Mouse (Mus musculus): ENCODE data around the gene Atg7. TPM values are rescaled to one million over a fixed set of nuclear protein-coding genes. Genes with fewer than 3 reads are reported as not detected.

Atg7 gene
- polyA plus RNA-seq, 1 experiment from 2014 or later = 13.5 TPM

DNA sequence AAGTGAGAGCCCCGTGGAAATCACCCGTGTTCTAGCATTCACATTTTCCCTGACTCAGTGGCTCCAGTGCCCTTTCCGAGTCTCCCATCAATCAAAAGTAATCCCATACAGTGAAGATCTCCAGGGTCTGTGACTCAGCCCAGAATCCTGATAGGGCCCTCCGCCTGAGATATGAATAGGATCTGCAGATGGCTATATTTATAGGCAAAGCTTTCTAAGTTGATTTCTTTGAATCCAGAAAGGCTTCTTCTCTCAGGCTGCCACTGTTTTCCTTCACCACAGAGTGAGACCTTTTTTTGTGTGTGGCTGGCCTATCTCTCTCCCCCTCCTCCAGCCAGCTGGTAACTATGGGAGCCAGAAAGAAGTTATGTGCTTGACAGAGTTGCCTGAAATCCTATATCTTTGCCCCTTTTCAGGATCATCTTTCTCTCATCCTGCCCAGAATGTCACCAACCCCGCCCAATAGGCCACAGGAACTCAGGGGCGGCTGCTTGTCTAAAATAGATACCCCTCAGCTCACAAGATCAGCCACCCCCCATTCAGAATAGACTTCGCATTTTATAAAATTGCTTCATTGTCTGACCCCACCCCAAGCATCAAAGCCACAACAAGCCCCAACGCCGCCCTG lies 190.3 kb downstream of the Atg7 start:
- Histone ChIP-seq H3K9me3 (ENCODE audit: control insufficient read depth, low read length) (no peaks in the 10 kb centered on the region), H3K27me3 (ENCODE audit: control insufficient read depth, insufficient read depth, low read length) (no peaks in the 10 kb centered on the region), H3K9ac (ENCODE audit: low read depth, low read length) (no peak overlapping the region), H3K27ac (ENCODE audit: low read depth, low read length) (no peak overlapping the region), H3K4me2 (replicated peaks; ENCODE audit: low read depth, low read length) (no peak overlapping the region), H3K4me1 (replicated peaks; ENCODE audit: control insufficient read depth, insufficient read depth, low read length) (0 out of 2 replicates have a peak, but pooled peaks cover 3% of the 10 kb centered on the region), H3K4me3 (ENCODE audit: low read depth, low read length) (no peak overlapping the region), H3K36me3 (ENCODE audit: control insufficient read depth, insufficient read depth, low read length) (no peaks in the 10 kb centered on the region)
- no peak for ATAC-seq (ENCODE audit: low FRiP score)
- DNase-seq (ENCODE audit: low spot score) = no peak
- 60% methylated on average over 9 of the region's 9 CpGs for WGBS

DNA sequence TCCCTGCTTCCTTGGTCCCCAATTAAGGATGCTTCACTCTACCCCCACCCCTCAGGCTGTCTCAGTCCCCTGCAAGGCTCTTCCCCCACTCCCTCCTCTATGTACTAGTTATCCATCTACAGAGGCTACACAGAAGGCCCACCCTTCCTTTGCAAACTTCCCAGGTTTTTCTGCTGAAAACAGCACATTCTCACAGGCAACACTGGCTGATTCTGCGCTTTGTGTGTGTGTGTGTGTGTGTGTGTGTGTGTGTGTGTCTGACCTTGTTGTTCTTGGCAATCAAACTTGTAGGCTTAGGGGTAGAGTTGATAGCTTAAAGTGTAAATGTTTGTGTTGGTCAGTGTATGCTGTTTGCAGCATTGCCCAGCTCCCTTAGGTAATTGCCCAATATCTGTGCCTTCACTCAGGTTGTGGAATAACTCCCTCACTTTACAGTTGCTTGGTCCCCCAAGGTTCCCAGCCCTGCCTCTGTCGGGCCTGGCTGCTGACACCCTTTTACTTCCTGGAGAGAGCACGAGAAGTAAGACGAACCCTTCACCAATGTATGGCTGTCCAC lies 191.0 kb downstream of the Atg7 start:
- Histone ChIP-seq H3K36me3 (ENCODE audit: control insufficient read depth, insufficient read depth, low read length) (no peaks in the 10 kb centered on the region), H3K9me3 (ENCODE audit: control insufficient read depth, low read length) (no peaks in the 10 kb centered on the region), H3K9ac (ENCODE audit: low read depth, low read length) (no peak overlapping the region), H3K4me3 (ENCODE audit: low read depth, low read length) (no peak overlapping the region), H3K4me2 (replicated peaks; ENCODE audit: low read depth, low read length) (no peak overlapping the region), H3K4me1 (replicated peaks; ENCODE audit: control insufficient read depth, insufficient read depth, low read length) (0 out of 2 replicates have a peak, but pooled peaks cover 3% of the 10 kb centered on the region), H3K27me3 (ENCODE audit: control insufficient read depth, insufficient read depth, low read length) (no peaks in the 10 kb centered on the region), H3K27ac (ENCODE audit: low read depth, low read length) (no peak overlapping the region)
- ATAC-seq (ENCODE audit: low FRiP score) (no peak), DNase-seq (ENCODE audit: low spot score) (no peak)
- WGBS = 55% methylated on average over 4 of the region's 4 CpGs

DNA sequence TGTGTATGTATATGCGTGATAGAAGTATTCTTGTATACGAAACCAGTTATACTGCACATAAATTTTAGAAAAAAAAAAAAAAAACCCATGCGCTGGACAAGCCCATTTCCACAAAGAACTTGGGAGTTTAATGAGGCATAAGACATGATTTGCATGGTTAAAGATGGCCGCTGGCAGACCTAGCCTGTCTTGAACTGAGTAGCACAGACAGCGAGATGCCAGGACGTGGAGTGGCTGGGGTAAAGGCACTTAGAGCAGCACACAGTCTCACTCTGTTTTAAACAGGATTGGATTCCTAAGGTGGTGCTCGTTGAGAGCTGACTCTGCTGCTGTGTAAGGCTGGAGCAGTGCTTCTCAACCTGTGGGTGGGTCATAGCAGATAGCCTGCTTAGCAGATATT lies 192.4 kb downstream of the Atg7 start:
- 0 out of 2 replicates have a peak, but pooled peaks cover 3% of the 10 kb centered on the region for H3K4me1 ChIP-seq (replicated peaks; ENCODE audit: control insufficient read depth, insufficient read depth, low read length)
- WGBS = 79% methylated on average over 7 of the region's 7 CpGs
- no peaks in the 10 kb centered on the region for H3K36me3 ChIP-seq (ENCODE audit: control insufficient read depth, insufficient read depth, low read length)
- DNase-seq (ENCODE audit: low spot score) (no peak), ATAC-seq (ENCODE audit: low FRiP score) (no peak)
- H3K9me3 ChIP-seq (ENCODE audit: control insufficient read depth, low read length) = no peaks in the 10 kb centered on the region
- no peak overlapping the region for H3K27ac ChIP-seq (ENCODE audit: low read depth, low read length)
- no peaks in the 10 kb centered on the region for H3K27me3 ChIP-seq (ENCODE audit: control insufficient read depth, insufficient read depth, low read length)
- no peak overlapping the region for H3K4me3 ChIP-seq (ENCODE audit: low read depth, low read length)
- H3K4me2 ChIP-seq (replicated peaks; ENCODE audit: low read depth, low read length) = no peak overlapping the region
- H3K9ac ChIP-seq (ENCODE audit: low read depth, low read length) = no peak overlapping the region

DNA sequence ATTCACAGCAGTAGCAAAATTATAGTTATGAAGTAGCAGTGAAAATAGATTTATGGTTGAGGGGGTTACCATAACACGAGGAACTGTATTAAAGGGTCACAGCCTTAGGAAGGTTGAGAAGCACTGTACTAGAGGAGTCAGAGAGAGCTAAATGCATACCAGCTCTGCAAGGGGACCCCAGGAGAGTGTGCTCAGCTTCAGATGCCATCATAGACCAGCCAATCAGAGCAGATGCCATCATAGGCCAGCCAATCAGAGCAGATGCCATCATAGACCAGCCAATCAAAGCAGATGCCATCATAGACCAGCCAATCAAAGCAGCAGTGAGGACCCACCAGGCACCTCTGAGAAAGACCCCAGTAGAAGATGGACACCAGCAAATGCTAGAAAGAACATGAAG lies 192.9 kb downstream of the Atg7 start:
- WGBS = 93% methylated on average over 1 of the region's 1 CpGs
- Histone ChIP-seq H3K36me3 (ENCODE audit: control insufficient read depth, insufficient read depth, low read length) (no peaks in the 10 kb centered on the region), H3K4me2 (replicated peaks; ENCODE audit: low read depth, low read length) (no peak overlapping the region), H3K9ac (ENCODE audit: low read depth, low read length) (no peak overlapping the region), H3K27me3 (ENCODE audit: control insufficient read depth, insufficient read depth, low read length) (no peaks in the 10 kb centered on the region), H3K4me1 (replicated peaks; ENCODE audit: control insufficient read depth, insufficient read depth, low read length) (0 out of 2 replicates have a peak, but pooled peaks cover 5% of the 10 kb centered on the region), H3K4me3 (ENCODE audit: low read depth, low read length) (no peak overlapping the region), H3K27ac (ENCODE audit: low read depth, low read length) (no peak overlapping the region), H3K9me3 (ENCODE audit: control insufficient read depth, low read length) (no peaks in the 10 kb centered on the region)
- ATAC-seq (ENCODE audit: low FRiP score) (no peak), DNase-seq (ENCODE audit: low spot score) (no peak)

DNA sequence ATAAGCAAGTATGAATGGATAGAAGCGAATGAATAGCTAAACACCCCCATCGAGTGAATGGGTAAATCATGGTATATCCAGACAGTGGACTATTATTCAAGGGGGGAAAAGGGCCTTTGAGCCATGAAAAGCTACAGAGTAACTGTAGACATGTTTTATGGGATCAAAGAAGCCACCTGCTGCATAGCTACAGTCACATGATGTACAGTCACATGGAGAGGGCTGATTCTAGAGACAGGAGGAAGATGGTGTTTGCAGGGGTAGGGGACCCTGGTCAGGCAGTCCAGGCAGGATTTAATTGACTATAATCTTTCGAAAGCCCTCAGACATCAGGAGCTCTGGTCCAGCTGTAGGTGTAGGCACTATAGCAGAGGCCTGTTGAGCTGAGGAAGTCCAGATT lies 193.5 kb downstream of the Atg7 start:
- H3K9ac ChIP-seq (ENCODE audit: low read depth, low read length) = no peak overlapping the region
- H3K27me3 ChIP-seq (ENCODE audit: control insufficient read depth, insufficient read depth, low read length) = no peaks in the 10 kb centered on the region
- DNase-seq (ENCODE audit: low spot score) = no peak
- WGBS = 85% methylated on average over 3 of the region's 3 CpGs
- H3K4me1 ChIP-seq (replicated peaks; ENCODE audit: control insufficient read depth, insufficient read depth, low read length) = 0 out of 2 replicates have a peak, but pooled peaks cover 8% of the 10 kb centered on the region
- H3K4me3 ChIP-seq (ENCODE audit: low read depth, low read length) = no peak overlapping the region
- H3K4me2 ChIP-seq (replicated peaks; ENCODE audit: low read depth, low read length) = no peak overlapping the region
- no peaks in the 10 kb centered on the region for H3K9me3 ChIP-seq (ENCODE audit: control insufficient read depth, low read length)
- H3K27ac ChIP-seq (ENCODE audit: low read depth, low read length) = no peak overlapping the region
- H3K36me3 ChIP-seq (ENCODE audit: control insufficient read depth, insufficient read depth, low read length) = no peaks in the 10 kb centered on the region
- no peak for ATAC-seq (ENCODE audit: low FRiP score)

DNA sequence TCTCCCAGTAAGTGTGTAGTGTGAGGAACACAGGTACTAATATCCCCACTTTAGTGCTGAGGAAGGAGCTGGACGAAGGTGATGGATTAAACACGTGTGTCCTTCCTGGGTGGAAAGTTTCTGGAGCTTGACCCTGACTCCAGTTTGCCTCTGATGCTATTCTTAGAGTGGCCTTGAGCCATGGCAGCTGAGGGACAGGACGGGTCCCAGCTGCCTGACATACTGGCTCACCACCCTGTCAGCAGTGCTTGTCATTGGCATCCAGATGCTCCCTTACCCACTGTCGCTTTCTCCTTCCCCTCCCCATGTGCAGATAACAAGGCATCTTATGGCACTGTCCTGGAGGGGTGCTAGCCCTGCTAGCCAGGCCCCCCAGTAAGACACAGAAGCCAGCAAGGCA lies 196.0 kb downstream of the Atg7 start:
- H3K4me3 ChIP-seq (ENCODE audit: low read depth, low read length) = no peak overlapping the region
- H3K27me3 ChIP-seq (ENCODE audit: control insufficient read depth, insufficient read depth, low read length) = no peaks in the 10 kb centered on the region
- DNase-seq (ENCODE audit: low spot score) (no peak), ATAC-seq (ENCODE audit: low FRiP score) (no peak)
- no peaks in the 10 kb centered on the region for H3K9me3 ChIP-seq (ENCODE audit: control insufficient read depth, low read length)
- H3K36me3 ChIP-seq (ENCODE audit: control insufficient read depth, insufficient read depth, low read length) = no peaks in the 10 kb centered on the region
- H3K4me1 ChIP-seq (replicated peaks; ENCODE audit: control insufficient read depth, insufficient read depth, low read length) = 0 out of 2 replicates have a peak, but pooled peaks cover 9% of the 10 kb centered on the region
- no peak overlapping the region for H3K9ac ChIP-seq (ENCODE audit: low read depth, low read length)
- 91% methylated on average over 4 of the region's 4 CpGs for WGBS
- no peak overlapping the region for H3K27ac ChIP-seq (ENCODE audit: low read depth, low read length)
- no peak overlapping the region for H3K4me2 ChIP-seq (replicated peaks; ENCODE audit: low read depth, low read length)

DNA sequence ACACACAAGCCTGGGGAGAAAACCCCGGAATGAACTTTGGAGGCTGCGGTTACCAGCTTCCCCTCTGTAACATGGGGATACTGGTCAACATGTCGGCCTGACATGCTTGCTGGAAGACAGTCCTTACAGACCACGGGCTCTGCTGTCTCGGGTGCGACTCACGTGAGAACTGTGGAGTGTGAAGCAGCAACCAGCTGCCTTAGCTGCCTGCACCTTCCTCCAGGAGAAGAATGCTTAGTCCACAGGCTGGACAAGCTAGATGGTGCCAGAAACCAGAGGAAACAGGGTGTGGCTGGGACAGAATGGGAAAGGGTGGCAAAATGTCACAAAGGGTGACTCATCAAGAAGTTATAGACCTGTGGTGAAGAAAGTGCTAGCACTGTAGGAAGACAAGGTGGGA lies 197.1 kb downstream of the Atg7 start:
- no peaks in the 10 kb centered on the region for H3K9me3 ChIP-seq (ENCODE audit: control insufficient read depth, low read length)
- DNase-seq (ENCODE audit: low spot score) = no peak
- H3K4me2 ChIP-seq (replicated peaks; ENCODE audit: low read depth, low read length) = no peak overlapping the region
- H3K36me3 ChIP-seq (ENCODE audit: control insufficient read depth, insufficient read depth, low read length) = no peaks in the 10 kb centered on the region
- H3K27ac ChIP-seq (ENCODE audit: low read depth, low read length) = no peak overlapping the region
- no peak for ATAC-seq (ENCODE audit: low FRiP score)
- no peak overlapping the region for H3K4me3 ChIP-seq (ENCODE audit: low read depth, low read length)
- H3K9ac ChIP-seq (ENCODE audit: low read depth, low read length) = no peak overlapping the region
- H3K4me1 ChIP-seq (replicated peaks; ENCODE audit: control insufficient read depth, insufficient read depth, low read length) = 0 out of 2 replicates have a peak, but pooled peaks cover 6% of the 10 kb centered on the region
- WGBS = 94% methylated on average over 7 of the region's 7 CpGs
- H3K27me3 ChIP-seq (ENCODE audit: control insufficient read depth, insufficient read depth, low read length) = no peaks in the 10 kb centered on the region

DNA sequence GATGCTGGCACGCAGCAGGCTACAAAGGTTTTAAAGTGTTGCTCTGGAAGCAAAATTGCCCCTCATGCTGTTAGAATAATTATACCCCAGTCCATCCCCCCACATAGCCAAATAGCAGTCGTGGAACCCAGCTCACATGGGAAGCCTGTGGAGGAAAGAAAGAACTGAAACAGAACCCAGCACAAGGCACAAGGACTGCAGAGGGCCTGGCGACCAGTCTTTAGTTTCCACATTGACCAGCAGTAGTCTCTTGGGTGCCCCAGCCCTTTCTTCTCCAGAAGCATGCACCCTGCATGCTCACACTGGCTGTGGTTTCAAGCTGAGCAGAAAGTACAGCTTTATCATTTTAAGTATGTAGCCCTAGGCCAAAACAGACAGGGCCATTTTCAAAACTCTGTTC lies 199.2 kb downstream of the Atg7 start:
- Histone ChIP-seq H3K27me3 (ENCODE audit: control insufficient read depth, insufficient read depth, low read length) (no peaks in the 10 kb centered on the region), H3K27ac (ENCODE audit: low read depth, low read length) (no peak overlapping the region), H3K36me3 (ENCODE audit: control insufficient read depth, insufficient read depth, low read length) (no peaks in the 10 kb centered on the region), H3K9me3 (ENCODE audit: control insufficient read depth, low read length) (no peaks in the 10 kb centered on the region), H3K4me2 (replicated peaks; ENCODE audit: low read depth, low read length) (no peak overlapping the region), H3K4me3 (ENCODE audit: low read depth, low read length) (no peak overlapping the region), H3K9ac (ENCODE audit: low read depth, low read length) (no peak overlapping the region), H3K4me1 (replicated peaks; ENCODE audit: control insufficient read depth, insufficient read depth, low read length) (peaks cover 8% of the 10 kb centered on the region; the same call in 1 of the 2 replicates)
- WGBS = 63% methylated on average over 3 of the region's 3 CpGs
- ATAC-seq (ENCODE audit: low FRiP score) (no peak), DNase-seq (ENCODE audit: low spot score) (no peak)

DNA sequence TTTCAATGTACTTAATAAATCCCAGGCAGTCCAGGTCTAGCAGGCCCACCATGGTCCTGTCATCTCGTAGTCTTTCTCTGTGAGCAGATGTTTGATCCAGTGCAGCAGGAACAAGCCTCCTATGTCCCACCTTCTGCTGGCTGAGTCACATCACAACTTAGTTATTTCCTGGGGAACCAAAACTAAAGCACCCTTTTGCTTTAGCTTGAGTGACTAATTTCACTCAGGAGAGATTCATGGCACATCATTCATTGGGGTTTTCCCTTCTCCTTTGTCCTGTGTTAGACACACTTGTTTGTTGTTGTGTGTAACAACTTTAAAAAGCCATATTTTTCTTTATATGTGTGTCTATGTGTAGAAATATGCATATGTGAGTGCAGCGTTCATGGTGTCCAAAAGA lies 200.0 kb downstream of the Atg7 start:
- H3K4me3 ChIP-seq (ENCODE audit: low read depth, low read length) = no peak overlapping the region
- ATAC-seq (ENCODE audit: low FRiP score) (no peak), DNase-seq (ENCODE audit: low spot score) (no peak)
- H3K9ac ChIP-seq (ENCODE audit: low read depth, low read length) = no peak overlapping the region
- H3K9me3 ChIP-seq (ENCODE audit: control insufficient read depth, low read length) = no peaks in the 10 kb centered on the region
- no peak overlapping the region for H3K27ac ChIP-seq (ENCODE audit: low read depth, low read length)
- no peaks in the 10 kb centered on the region for H3K27me3 ChIP-seq (ENCODE audit: control insufficient read depth, insufficient read depth, low read length)
- H3K36me3 ChIP-seq (ENCODE audit: control insufficient read depth, insufficient read depth, low read length) = no peaks in the 10 kb centered on the region
- H3K4me1 ChIP-seq (replicated peaks; ENCODE audit: control insufficient read depth, insufficient read depth, low read length) = peaks cover 8% of the 10 kb centered on the region; the same call in 1 of the 2 replicates
- WGBS = 86% methylated on average over 2 of the region's 2 CpGs
- H3K4me2 ChIP-seq (replicated peaks; ENCODE audit: low read depth, low read length) = no peak overlapping the region
